Mouse (Mus musculus) heart, adult 9 months (tissue): ENCODE data around the gene Tm6sf2.
A peak's percentile ranks its signal among the peaks of the same experiment; 100 is the strongest.
"Not testable (repeated sequence)": the region's sequence is repeated elsewhere in the genome, so short reads cannot be mapped to it uniquely, and the experiment has no call there.

ENCODE experiments used
- DNase-seq, 2 experiments: peaks; one replicate each; pipeline ENCODE4 v3.0.0; 2022; ENCODE audit warnings: low spot score in 2 of 2

Gene Tm6sf2

DNA sequence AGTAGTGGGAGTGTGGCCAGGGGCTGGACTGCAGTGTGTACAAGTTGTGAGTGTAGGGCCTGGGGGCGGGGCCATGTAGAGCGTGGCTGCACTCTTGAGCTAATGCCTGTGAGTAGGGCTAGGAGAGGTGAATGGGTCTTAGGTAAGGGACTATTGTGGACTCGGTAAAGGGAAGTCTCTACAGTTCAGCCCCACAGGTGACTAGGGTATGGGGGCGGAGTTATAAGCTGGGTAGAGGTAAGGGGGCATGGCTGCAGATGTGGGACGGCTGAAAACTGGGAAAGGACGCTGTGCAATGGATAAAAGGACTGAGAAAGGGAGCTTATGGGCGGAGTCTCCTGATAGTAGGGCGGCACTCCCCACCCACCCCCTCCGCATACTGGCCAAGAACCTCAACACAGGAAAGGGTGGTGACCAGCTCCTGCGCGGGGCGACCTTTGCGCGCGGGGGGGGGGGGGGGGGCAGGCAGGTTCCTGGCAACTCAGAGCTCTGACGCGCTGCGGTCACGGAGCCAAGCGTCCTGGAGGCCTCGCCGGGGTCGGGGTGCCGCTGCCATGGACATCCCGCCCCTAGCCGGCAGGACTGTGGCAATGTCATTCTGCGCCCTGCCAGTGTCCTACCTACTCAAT, at the start of gene Tm6sf2:
Gene Tm6sf2, plus strand, starts transcription at position 484 of the 629 bp plus-strand sequence.
- peak; percentile 28 to 35 for DNase-seq

GRCm38 (mm10) chr8:70023596-70023995, 49.1 kb upstream of the Tm6sf2 start:
- no peak for DNase-seq

DNA sequence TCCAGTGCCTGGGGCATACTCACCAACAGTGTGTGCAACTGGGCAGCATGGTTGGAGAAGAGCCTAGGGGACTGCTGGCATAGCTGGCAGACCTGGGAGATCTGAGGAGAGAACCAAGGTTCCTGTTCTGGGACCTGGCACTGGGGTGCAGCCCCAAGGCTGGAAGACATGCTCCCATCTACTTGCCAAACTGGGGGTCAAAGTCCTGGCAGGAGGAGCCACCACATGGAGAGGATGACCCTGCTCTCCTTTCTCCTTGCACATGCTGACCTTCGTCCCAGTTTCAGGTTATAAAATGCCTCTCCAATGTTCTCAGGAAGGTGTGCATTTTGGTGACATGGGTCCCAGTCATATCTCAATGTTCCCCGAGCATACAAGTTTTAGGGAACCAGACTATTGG, 46.6 kb upstream of the Tm6sf2 start:
- DNase-seq: no peak

DNA sequence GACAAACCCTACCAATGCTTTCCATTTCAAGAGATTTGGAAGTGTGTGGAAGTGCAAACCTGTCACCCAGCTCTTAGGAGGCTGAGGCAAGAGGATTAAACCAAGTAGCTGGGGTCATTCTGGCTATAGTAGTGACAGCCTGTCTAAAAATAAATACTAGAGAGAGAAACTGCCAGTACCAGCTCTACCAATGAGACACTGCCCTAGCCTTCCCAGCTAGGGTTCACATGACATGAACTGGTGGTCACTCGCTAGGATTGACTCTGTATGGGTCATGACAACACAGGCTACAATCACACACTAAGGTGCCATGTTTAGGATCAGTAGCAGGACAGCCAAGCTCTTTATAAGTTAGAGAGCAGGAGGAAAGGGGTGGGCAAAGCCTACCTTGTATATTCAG, 42.5 kb upstream of the Tm6sf2 start:
- DNase-seq: peak; percentile 16 to 26

GRCm38 (mm10) chr8:70037994-70038393, 34.7 kb upstream of the Tm6sf2 start:
- no peak for DNase-seq

- no peak for DNase-seq
Measured at GRCm38 (mm10) chr8:70041885-70042546, 30.7 kb upstream of the Tm6sf2 start.

GRCm38 (mm10) chr8:70042583-70043455, 29.9 kb upstream of the Tm6sf2 start, which contains the start of the genes Mau2 and Sugp1:
Gene Mau2 (minus strand): TSS chr8:70042734.
Gene Sugp1 (plus strand): TSS chr8:70042813.
- DNase-seq: peak; percentile 89 to 97

DNA sequence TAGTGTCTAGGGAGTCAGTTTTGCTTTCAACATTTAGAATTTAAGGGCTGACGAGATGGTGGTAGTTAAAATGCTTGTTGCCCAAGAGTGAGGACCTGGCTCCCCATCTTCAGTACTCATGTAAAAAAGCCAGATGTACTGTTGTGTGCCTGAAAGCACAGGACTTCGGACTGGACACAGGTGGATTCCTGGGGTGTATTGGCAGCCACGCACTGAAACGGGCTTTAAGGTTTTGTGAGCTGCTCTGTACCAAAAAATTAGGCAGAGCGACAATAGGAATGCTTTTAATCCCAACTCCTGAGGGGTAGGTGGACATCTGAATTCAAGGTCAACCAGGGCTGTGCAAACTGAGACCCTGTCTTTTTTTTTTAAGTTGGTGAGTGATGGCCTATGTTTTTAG, 28.7 kb upstream of the Tm6sf2 start:
- DNase-seq: no peak

GRCm38 (mm10) chr8:70049662-70050061, 23.1 kb upstream of the Tm6sf2 start:
- no peak for DNase-seq

DNA sequence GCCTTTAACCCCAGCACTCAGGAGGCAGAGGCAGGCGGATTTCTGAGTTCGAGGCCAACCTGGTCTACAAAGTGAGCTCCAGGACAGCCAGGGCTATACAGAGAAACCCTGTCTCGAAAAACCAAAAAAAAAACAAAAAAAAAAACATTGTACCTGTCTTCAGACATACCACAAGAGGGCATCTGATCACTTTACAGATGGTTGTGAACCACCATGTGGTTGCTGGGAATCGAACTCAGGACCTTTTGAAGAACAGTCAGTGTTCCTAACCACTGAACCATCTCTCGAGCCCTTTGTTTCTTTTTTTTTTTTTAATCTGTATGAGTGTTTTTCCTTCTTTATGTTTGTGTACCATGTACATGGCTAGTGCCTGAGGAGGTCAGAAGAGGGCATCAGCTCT, 22.3 kb upstream of the Tm6sf2 start:
- not testable (repeated sequence) for DNase-seq

DNA sequence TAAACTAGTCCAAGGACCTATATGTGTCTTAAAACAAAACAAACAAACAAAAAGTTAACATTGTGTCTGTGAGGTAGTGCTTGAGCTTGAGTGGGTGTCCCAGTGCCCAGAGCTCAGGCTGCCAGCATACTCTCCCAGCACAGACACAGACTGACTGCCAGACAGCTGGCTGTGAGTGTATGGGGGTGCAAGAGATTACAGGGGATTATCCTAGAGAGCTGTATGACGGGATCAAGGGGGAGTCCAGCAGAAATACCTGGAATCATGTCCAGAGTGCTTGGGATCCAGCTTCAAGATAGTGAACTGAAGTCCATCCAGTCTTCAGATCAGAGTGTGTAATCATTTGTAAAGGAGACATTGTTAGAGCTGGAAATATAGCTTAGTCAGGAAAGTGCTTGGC, 15.0 kb upstream of the Tm6sf2 start:
- no peak for DNase-seq

GRCm38 (mm10) chr8:70071836-70072440, 786 bp upstream of the Tm6sf2 start:
- DNase-seq: no peak

DNA sequence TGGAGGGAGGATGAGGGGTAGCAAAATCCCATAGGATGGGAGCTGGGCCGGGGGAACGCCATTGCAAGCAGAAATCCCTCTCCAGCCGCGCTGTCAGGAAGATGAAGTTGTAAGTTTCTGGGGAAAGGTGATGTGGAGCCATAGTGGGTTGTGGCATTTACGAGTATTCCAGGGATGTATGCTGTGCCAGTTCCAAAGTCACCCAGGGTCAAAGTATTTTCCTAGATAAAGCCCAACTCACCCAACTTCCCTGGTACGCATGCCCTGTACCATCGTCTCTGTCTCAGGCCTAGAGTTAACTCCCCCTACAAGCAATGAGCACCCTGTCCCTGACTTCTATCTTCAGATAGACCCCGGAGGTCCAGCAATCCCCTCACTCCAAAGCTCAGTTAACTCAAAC, 396 bp downstream of the Tm6sf2 start:
- peak in 1 of 2 experiments; percentile 3 for DNase-seq

DNA sequence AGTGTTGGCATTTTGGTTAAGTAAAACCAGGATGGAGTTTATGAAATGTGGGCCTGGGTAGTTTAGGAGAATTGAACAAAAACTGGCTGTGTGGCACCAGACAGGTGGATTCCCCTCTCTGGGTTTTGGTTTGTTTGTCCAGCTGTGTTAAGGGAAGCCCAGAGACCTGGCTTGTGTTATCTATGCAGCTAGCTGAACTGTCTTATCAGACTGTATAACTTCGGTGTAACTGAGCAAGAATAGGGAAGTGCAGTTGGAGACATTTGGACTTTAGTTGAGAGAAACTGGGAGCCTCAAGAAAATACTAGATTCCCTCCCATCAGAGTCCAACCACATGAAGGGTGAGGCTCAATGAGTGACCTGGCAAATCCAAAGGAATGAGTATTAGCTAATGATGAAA, 958 bp downstream of the Tm6sf2 start:
- no peak for DNase-seq

GRCm38 (mm10) chr8:70081976-70082375, 9.3 kb downstream of the Tm6sf2 start:
- no peak for DNase-seq

DNA sequence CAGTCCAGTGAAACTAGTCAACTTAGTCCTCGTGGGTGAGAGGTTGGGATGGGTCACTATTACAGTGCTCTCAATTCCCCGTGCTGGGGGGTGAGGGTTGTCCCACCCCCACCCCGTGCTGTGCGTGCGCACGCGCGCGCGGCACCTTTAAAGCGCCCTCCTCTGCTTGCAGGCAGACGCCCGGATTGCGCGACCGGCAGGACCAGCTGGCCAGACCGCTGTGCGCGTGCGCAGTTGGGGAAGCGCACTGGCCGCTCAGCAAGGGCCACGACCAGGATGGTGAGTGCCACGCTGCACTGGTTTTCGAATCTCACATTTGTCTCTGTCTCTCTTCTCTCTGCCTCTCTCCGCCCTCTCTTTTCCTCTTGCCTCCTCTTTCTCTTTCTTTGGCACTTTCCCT, 10.6 kb downstream of the Tm6sf2 start, which contains the start of gene Hapln4:
Gene Hapln4, plus strand, starts transcription at position 173 of the 400 bp plus-strand sequence.
- DNase-seq: no peak

DNA sequence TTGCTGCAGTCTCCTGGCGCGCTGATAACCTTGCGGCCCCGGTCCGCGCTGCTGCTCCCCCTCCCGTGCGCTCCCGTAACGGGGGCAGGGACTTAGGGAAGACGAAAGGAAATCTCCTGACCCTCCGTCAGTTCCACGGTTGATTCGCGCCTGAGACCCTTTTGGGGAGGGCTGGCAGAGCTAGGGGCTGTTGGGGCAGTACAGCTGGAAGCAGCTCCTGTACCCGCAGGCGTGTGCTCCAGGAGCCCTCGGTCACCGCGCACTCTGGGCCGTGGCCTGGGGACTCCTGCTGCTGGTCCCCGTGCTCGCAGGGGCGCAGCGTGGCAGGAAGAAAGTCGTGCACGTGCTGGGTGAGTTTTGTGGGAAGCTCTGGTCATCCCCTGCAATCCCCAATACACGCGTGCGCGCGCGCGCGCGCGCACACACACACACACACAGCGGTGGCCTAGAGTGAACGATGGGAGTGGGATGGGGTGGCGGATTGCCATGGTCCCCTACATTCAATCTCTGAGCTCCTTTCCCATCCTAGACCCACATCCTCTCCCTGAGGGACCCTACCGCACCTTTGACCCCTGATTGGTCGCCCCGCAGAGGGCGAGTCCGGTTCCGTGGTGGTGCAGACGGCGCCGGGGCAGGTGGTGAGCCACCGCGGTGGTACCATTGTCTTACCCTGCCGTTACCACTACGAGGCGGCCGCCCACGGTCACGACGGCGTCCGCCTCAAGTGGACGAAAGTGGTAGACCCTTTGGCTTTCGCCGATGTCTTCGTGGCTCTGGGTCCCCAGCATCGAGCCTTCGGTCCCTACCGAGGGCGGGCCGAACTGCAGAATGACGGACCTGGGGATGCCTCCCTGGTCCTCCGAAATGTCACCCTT, 11.7 kb downstream of the Tm6sf2 start:
- no peak for DNase-seq

- no peak for DNase-seq
Measured at GRCm38 (mm10) chr8:70086151-70086550, 13.4 kb downstream of the Tm6sf2 start.

DNA sequence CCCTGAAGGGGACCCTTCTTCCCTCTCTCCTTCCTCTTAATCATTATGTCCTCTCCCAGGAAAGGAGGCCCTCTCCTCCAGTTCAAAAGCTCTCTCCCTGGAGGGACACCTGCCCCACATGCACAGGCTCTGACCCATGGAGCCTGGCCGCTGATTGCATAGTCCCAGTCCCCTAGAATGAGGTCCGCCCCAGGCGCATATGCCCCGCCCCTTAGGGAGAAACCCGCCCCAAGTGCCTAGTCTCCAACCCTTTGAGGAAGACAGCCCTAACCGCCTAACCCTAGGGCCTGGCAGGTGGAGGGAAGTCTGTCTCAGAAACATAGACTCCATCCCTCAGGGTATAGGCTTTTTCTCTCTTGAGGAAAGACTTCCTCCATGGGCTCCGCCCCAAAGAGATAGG, 14.5 kb downstream of the Tm6sf2 start:
- no peak for DNase-seq

DNA sequence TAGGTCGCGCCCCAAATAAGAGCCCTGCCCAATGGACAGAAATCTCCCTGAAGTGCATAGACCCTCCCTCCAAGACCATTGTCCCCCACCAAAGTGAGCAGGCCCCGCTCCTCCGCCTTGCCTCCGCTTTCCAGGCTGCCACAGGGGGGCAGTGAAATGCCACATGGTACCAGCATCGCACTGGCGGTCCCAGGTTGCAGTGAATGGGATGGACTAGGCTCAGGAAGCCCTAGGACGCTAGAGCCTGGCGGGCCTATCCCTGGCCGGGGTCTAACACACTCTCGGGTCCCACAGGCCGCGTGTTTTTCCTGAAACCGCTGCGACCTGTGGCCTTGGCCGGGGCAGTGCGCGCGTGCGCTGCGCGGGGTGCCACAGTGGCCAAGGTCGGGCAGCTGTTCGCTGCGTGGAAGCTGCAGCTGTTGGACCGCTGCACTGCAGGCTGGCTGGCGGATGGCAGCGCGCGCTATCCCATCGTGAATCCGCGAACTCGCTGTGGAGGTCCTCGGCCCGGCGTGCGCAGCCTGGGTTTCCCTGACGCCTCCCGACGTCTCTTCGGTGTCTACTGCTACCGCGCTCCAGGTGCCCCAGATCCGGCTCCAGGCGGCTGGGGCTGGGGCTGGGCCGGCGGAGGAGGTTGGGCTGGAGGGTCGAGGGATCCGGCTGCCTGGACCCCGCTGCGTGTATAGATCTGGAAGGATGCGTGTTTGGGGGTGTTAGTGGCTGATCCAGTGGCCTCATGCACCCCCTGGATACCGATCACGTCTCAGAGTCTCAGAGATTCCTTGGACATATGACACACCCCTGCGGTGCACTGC, 15.3 kb downstream of the Tm6sf2 start:
- no peak for DNase-seq
